Mouse (Mus musculus): ENCODE data around the gene Proser1. TPM values are rescaled to one million over a fixed set of nuclear protein-coding genes. Genes with fewer than 3 reads are reported as not detected.

The Proser1 gene
- polyA plus RNA-seq, 1 experiment from 2014 or later = 10.5 TPM

Other genes with a start within 250 kb of the Proser1 start
- gene Nhlrc3, start 334 bp upstream of the Proser1 start, polyA plus RNA-seq (2014; fragmentation: Nextera tagmentation; extraction: Ambion mirVana) = 10.2 and 10.6 TPM in 2 replicates
- 0.18 and 1.4 TPM in 2 replicates for gene Stoml3, start 25.0 kb downstream of the Proser1 start, polyA plus RNA-seq (2014; fragmentation: Nextera tagmentation; extraction: Ambion mirVana)
- gene Frem2, start 193.7 kb downstream of the Proser1 start, polyA plus RNA-seq (2014; fragmentation: Nextera tagmentation; extraction: Ambion mirVana) = 9.3 and 10.6 TPM in 2 replicates